Mouse (Mus musculus) central nervous system, embryonic 11.5 days (tissue): ENCODE results near the gene Egln2. TPM values are rescaled to one million over a fixed set of nuclear protein-coding genes. Genes with fewer than 3 reads are reported as not detected.

Source experiments
- polyA plus RNA-seq: library from polyadenylated mRNA; depleted of rRNA; stranded (reverse); fragments of >200 nt; gene quantifications from 2 replicates; pipeline ENCODE4 v1.2.3, GENCODE M21; 2012; rRNA removed

Gene Egln2
- polyA plus RNA-seq, result 89.0 and 91.9 TPM in 2 replicates

GRCm38 (mm10) chr7:27166614-27167474 lies at the start of gene Egln2:
Gene Egln2 (minus strand): TSS chr7:27166802.

GRCm38 (mm10) chr7:27195681-27196611 lies 29.3 kb upstream of the Egln2 start, which contains the start of the genes BC024978 and Snrpa:
Gene BC024978 (plus strand): TSS chr7:27195781.
Gene Snrpa (minus strand): TSS chr7:27196271.

GRCm38 (mm10) chr7:27180837-27181695 lies 14.5 kb upstream of the Egln2 start, which contains the start of the genes Gm21983 and Mia:
Gene Gm21983 (minus strand): TSS chr7:27181086.
Gene Mia (minus strand): TSS chr7:27181157.

GRCm38 (mm10) chr7:27178324-27179216 lies 12.0 kb upstream of the Egln2 start, which contains the start of gene Rab4b:
Gene Rab4b (minus strand): TSS chr7:27178896.

GRCm38 (mm10) chr7:27153205-27153764 lies 13.3 kb downstream of the Egln2 start, which contains the start of gene Cyp2t4:
Gene Cyp2t4 (plus strand): TSS chr7:27153714.

GRCm38 (mm10) chr7:27119676-27120075 lies 46.9 kb downstream of the Egln2 start, which contains the start of gene Cyp2f2:
Gene Cyp2f2 (plus strand): TSS chr7:27119909.

Other genes with a start within 250 kb of the Egln2 start
- gene Cyp2a22, start 227.4 kb downstream of the Egln2 start, polyA plus RNA-seq, result not detected in 2 replicates
- gene Cyp2a12, start 137.7 kb downstream of the Egln2 start, polyA plus RNA-seq, result 0.08 TPM in 1 of 2 replicates, not detected in the other
- not detected in 2 replicates for gene Cyp2f2, start 46.9 kb downstream of the Egln2 start, polyA plus RNA-seq
- not detected in 2 replicates for gene Cyp2t4, start 13.1 kb downstream of the Egln2 start, polyA plus RNA-seq
- gene Rab4b, start 12.1 kb upstream of the Egln2 start, polyA plus RNA-seq, result 55.6 and 59.6 TPM in 2 replicates
- 0.06 and 0.11 TPM in 2 replicates for gene Gm21983, start 14.3 kb upstream of the Egln2 start, polyA plus RNA-seq
- gene Mia, start 14.4 kb upstream of the Egln2 start, polyA plus RNA-seq, result 3.7 and 8.6 TPM in 2 replicates
- 10.6 and 11.5 TPM in 2 replicates for gene BC024978, start 29.0 kb upstream of the Egln2 start, polyA plus RNA-seq
- 257 and 374 TPM in 2 replicates for gene Snrpa, start 29.5 kb upstream of the Egln2 start, polyA plus RNA-seq
- 9.9 and 10.1 TPM in 2 replicates for gene Itpkc, start 61.9 kb upstream of the Egln2 start, polyA plus RNA-seq
- gene Coq8b, start 66.2 kb upstream of the Egln2 start, polyA plus RNA-seq, result 28.7 and 30.6 TPM in 2 replicates
- 56.4 and 108 TPM in 2 replicates for gene Numbl, start 91.6 kb upstream of the Egln2 start, polyA plus RNA-seq
- gene Ltbp4, start 170.9 kb upstream of the Egln2 start, polyA plus RNA-seq, result 17.5 and 18.3 TPM in 2 replicates
- 82.6 and 85.8 TPM in 2 replicates for gene Shkbp1, start 189.2 kb upstream of the Egln2 start, polyA plus RNA-seq
- gene Gm20479, start 190.6 kb upstream of the Egln2 start, polyA plus RNA-seq, result 0.41 and 0.44 TPM in 2 replicates